Mouse (Mus musculus): ENCODE measurements around the gene Adamts2. TPM values are rescaled to one million over a fixed set of nuclear protein-coding genes. Genes with fewer than 3 reads are reported as not detected.
A peak's percentile ranks its signal among the peaks of the same experiment; 100 is the strongest.

Adamts2 gene
- total and polyA plus RNA-seq, 3 experiments: 8.0 to 14.4 (median 10.6) TPM

GRCm38 (mm10) chr11:50596571-50596970 lies 5.3 kb upstream of the Adamts2 start:
- no peak for TF ChIP-seq CTCF (IDR thresholded peaks at IDR 0.05)
- TF ChIP-seq EP300 (IDR thresholded peaks at IDR 0.05; ENCODE audit: insufficient read depth, low read depth, low read length): no peak
- TF ChIP-seq POLR2A (IDR thresholded peaks at IDR 0.05; ENCODE audit: insufficient read depth, low read depth, low read length): no peak
- no peak for DNase-seq
- no peak overlapping the region for H3K27ac ChIP-seq
- no peak overlapping the region for H3K4me3 ChIP-seq
- H3K9ac ChIP-seq (ENCODE audit: low read depth, low read length): no peak overlapping the region
- no peaks in the 10 kb centered on the region for H3K27me3 ChIP-seq (ENCODE audit: control insufficient read depth, insufficient read depth, low read length)
- H3K79me2 ChIP-seq (replicated peaks; ENCODE audit: control insufficient read depth, insufficient read depth, low read length): no peaks in the 10 kb centered on the region
- H3K4me1 ChIP-seq (ENCODE audit: control insufficient read depth, insufficient read depth, low read length): no peaks in the 10 kb centered on the region
- H3K36me3 ChIP-seq (ENCODE audit: control insufficient read depth, insufficient read depth, low read length): no peaks in the 10 kb centered on the region
- WGBS: 85% methylated on average over 2 of the region's 2 CpGs
- intact Hi-C loops (cut with DNase I): no loop called here

- H3K9ac ChIP-seq (ENCODE audit: low read depth, low read length): no peak overlapping the region
- H3K27me3 ChIP-seq (ENCODE audit: control insufficient read depth, insufficient read depth, low read length): no peaks in the 10 kb centered on the region; the same call in 1 of the 2 replicates
- no peak overlapping the region for H3K4me3 ChIP-seq
- no peak overlapping the region for H3K27ac ChIP-seq
- no peaks in the 10 kb centered on the region for H3K36me3 ChIP-seq (ENCODE audit: control insufficient read depth, insufficient read depth, low read length)
- no peaks in the 10 kb centered on the region for H3K79me2 ChIP-seq (replicated peaks; ENCODE audit: control insufficient read depth, insufficient read depth, low read length)
- no peak for DNase-seq
- TF ChIP-seq EP300 (IDR thresholded peaks at IDR 0.05; ENCODE audit: insufficient read depth, low read depth, low read length) (no peak), POLR2A (IDR thresholded peaks at IDR 0.05; ENCODE audit: insufficient read depth, low read depth, low read length) (no peak), CTCF (IDR thresholded peaks at IDR 0.05) (peak; percentile 23; the same call in 1 of the 2 replicates)
- WGBS: 68% methylated on average over 2 of the region's 2 CpGs
- H3K4me1 ChIP-seq (ENCODE audit: control insufficient read depth, insufficient read depth, low read length): no peaks in the 10 kb centered on the region
- intact Hi-C loops (cut with DNase I): no loop called here
Measured at GRCm38 (mm10) chr11:50599156-50599555, 2.7 kb upstream of the Adamts2 start.

DNA sequence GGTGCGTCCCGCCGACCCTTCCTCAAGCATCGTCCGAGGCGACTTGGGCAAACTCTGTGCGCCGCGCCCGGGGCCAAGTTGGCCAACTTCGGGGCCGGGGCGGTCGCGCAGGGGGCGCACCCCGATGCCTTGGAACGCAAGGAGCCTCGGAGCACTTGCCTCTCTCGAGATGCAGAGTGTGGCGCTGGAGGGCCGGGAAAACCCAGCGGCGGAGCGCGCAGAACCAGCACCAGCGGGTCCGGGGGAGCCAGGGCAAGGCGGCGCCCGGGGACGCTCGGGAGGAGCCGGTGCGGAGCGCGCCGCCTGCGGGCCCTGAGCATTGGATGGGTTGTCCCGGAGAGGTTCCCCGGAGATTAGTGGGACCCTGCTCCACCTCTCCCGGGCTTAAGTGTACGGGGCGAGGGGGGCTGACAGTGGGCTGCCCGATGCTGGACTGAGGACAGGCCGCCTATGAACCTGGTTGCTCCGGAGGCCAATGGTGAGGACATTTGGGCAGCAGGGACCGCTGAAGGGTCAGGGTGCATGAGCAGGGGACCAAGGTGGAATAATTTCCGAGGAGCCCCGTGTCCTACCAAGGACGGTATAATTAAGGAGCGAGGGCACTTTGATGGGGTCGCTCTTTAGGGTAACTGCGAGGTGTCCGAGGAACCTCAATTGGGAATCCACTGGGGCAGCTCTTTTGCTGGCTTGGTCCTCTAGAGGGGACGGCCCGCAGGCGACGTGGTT lies 635 bp downstream of the Adamts2 start:
- H3K27ac ChIP-seq: peak overlapping the region; percentile 61
- no peaks in the 10 kb centered on the region for H3K79me2 ChIP-seq (replicated peaks; ENCODE audit: control insufficient read depth, insufficient read depth, low read length)
- DNase-seq: peak; percentile 70 to 77
- no peaks in the 10 kb centered on the region; the same call in 1 of the 2 replicates for H3K27me3 ChIP-seq (ENCODE audit: control insufficient read depth, insufficient read depth, low read length)
- H3K36me3 ChIP-seq (ENCODE audit: control insufficient read depth, insufficient read depth, low read length): no peaks in the 10 kb centered on the region
- peak overlapping the region; percentile 87 for H3K9ac ChIP-seq (ENCODE audit: low read depth, low read length)
- TF ChIP-seq CTCF (IDR thresholded peaks at IDR 0.05): peak; percentile 36
- TF ChIP-seq POLR2A (IDR thresholded peaks at IDR 0.05; ENCODE audit: insufficient read depth, low read depth, low read length): no peak
- H3K4me1 ChIP-seq (ENCODE audit: control insufficient read depth, insufficient read depth, low read length): no peaks in the 10 kb centered on the region
- WGBS: under 1% methylated on average over 59 of the region's 59 CpGs
- peak overlapping the region; percentile 70 for H3K4me3 ChIP-seq
- intact Hi-C loops (cut with DNase I): loop anchor here (5.0 kb wide), 1 partner anchor 70 kb away; no protein-coding TSS in a partner anchor

DNA sequence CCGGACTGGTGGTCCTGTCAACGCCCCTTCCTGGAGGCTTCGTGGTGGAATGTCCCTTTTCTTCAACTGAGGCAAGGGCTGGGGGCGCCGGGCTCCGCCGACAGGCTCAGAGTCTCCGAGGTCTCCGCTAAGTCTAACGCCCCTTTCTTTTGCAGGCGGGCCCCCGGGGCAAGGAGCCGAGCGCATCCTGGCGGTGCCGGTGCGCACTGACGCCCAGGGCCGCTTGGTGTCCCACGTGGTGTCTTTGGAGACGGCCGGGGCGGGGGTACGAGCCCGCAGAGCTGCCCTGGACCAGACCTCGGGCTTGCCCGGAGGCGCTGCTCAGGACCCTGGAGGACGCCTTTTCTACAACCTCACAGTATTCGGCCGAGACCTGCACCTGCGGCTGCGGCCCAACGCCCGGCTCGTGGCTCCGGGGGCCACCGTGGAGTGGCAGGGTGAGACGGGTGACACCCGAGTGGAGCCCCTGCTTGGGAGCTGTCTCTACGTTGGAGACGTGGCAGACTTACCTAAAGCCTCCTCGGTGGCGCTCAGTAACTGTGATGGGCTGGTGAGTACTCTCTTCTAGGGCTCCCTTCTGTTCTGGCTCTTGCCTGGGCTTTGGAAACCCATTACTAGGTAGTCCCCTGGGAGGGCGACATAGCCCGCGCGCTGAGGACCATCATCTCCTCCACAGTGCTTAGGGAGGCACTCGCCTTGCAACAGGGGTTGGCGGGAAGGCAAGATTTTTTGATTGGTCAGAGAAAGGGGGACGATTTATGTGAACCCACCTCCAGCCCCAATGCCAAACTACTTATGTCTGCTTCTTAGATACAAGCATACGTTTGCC lies 1.4 kb downstream of the Adamts2 start:
- Histone ChIP-seq H3K4me1 (ENCODE audit: control insufficient read depth, insufficient read depth, low read length) (no peaks in the 10 kb centered on the region), H3K4me3 (peak overlapping the region; percentile 70), H3K27ac (peak overlapping the region; percentile 61; the same call in 1 of the 2 replicates), H3K27me3 (ENCODE audit: control insufficient read depth, insufficient read depth, low read length) (no peaks in the 10 kb centered on the region; the same call in 1 of the 2 replicates), H3K79me2 (replicated peaks; ENCODE audit: control insufficient read depth, insufficient read depth, low read length) (no peaks in the 10 kb centered on the region), H3K9ac (ENCODE audit: low read depth, low read length) (peak overlapping the region; percentile 87), H3K36me3 (ENCODE audit: control insufficient read depth, insufficient read depth, low read length) (no peaks in the 10 kb centered on the region)
- WGBS: 5% methylated on average over 52 of the region's 52 CpGs
- TF ChIP-seq CTCF (IDR thresholded peaks at IDR 0.05) (peak; percentile 70), POLR2A (IDR thresholded peaks at IDR 0.05; ENCODE audit: insufficient read depth, low read depth, low read length) (no peak)
- DNase-seq: peak; percentile 69 to 72
- intact Hi-C loops (cut with DNase I): loop anchor here (5.0 kb wide), 1 partner anchor 69 kb away; no protein-coding TSS in a partner anchor

DNA sequence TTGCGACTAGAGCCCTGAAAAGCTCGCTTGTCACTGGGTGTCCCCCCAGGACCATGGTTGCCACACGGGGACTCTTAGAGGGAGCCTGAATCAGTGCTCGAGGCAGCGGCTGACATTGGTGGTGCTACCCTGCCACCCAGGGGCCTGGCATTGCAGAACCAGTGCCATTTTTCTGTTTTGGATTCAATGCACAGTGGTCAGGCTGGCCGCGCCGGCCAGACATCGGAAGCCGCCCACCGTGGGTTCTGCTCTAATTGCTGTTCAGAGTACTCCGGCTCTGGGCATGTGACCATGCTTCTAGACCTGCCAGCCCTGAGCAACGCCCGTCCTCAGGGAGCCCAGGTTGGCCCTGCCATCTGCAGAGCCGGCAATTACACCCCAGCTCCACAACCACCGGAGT lies 2.5 kb downstream of the Adamts2 start:
- Histone ChIP-seq H3K79me2 (replicated peaks; ENCODE audit: control insufficient read depth, insufficient read depth, low read length) (no peaks in the 10 kb centered on the region), H3K27ac (no peak overlapping the region), H3K4me1 (ENCODE audit: control insufficient read depth, insufficient read depth, low read length) (no peaks in the 10 kb centered on the region), H3K36me3 (ENCODE audit: control insufficient read depth, insufficient read depth, low read length) (no peaks in the 10 kb centered on the region), H3K9ac (ENCODE audit: low read depth, low read length) (no peak overlapping the region), H3K27me3 (ENCODE audit: control insufficient read depth, insufficient read depth, low read length) (no peaks in the 10 kb centered on the region; the same call in 1 of the 2 replicates), H3K4me3 (no peak overlapping the region)
- no peak for DNase-seq
- 77% methylated on average over 16 of the region's 16 CpGs for WGBS
- intact Hi-C loops (cut with DNase I): loop anchor here (5.0 kb wide), 1 partner anchor 68 kb away; no protein-coding TSS in a partner anchor
- TF ChIP-seq EP300 (IDR thresholded peaks at IDR 0.05; ENCODE audit: insufficient read depth, low read depth, low read length) (no peak), CTCF (IDR thresholded peaks at IDR 0.05) (no peak), POLR2A (IDR thresholded peaks at IDR 0.05; ENCODE audit: insufficient read depth, low read depth, low read length) (no peak)
